Comparison of ENCODE assay signal across 8 mouse cellular contexts in the genomic region with DNA sequence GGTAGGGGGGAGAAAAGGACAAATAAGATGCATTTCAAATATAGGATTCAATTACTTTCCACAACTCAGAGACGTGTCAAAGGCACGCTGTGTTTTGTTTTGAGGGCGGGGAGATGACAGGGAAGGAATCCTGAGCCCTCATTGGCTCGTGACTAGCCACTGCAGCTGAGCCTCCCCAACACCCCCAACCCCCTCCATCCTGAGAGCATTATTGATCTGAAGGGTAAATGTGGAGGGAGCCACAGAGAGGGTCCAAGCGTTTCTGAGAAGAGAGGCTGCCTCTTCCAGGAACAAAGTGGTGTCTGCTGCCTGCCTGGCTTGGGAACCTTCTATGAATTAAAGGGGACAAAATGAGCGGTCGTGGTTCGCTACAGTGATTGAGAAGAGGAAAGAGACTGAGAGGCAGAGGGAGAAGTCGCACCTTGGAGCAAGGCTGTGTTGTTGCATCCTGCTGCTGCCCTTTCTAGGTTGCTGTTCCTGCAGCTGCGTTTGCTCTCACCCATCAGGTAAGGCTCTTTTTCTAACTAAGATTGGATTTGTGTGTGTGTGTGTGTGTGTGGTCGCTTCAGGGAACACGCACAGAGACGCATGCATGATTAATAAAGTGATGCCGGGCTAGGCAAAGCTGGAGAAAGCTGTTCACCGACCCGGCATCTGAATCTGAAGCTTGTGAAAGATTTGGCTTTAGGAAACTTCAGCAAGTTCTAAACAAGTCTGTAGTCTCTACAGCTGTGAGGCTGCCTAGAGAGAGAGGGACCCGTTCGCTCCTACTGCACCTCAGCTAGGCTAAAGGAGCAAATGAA. TPM values are rescaled to one million over a fixed set of nuclear protein-coding genes. Genes with fewer than 3 reads are reported as not detected.
A peak's percentile ranks its signal among the peaks of the same experiment; 100 is the strongest.
DNase-seq lines count a peak whose midpoint lies in the region; ATAC-seq lines count a peak whose summit lies in the region.

Gene Cdh12, plus strand, starts transcription at position 405 of the 803 bp plus-strand sequence.

- H3K9ac ChIP-seq in heart, embryonic 15.5 days = no peak within 1 kb of the TSS
- H3K9ac ChIP-seq in embryonic facial prominence, embryonic 15.5 days = no peak within 1 kb of the TSS
- peak within 1 kb of the TSS; percentile 40 for H3K9ac ChIP-seq in midbrain, embryonic 15.5 days

- intact Hi-C loops in heart, postnatal 14 days (cut with DNase I) = no loop called here

- no peaks in the 10 kb centered on the region for H3K36me3 ChIP-seq in heart, embryonic 15.5 days
- no peaks in the 10 kb centered on the region for H3K36me3 ChIP-seq in embryonic facial prominence, embryonic 15.5 days
- H3K36me3 ChIP-seq in midbrain, embryonic 15.5 days (replicated peaks) = no peaks in the 10 kb centered on the region

- H3K9me3 ChIP-seq in heart, embryonic 15.5 days (replicated peaks) = no peaks in the 10 kb centered on the region
- H3K9me3 ChIP-seq in embryonic facial prominence, embryonic 15.5 days (replicated peaks) = no peaks in the 10 kb centered on the region
- H3K9me3 ChIP-seq in midbrain, embryonic 15.5 days = no peaks in the 10 kb centered on the region

- H3K27ac ChIP-seq in heart, embryonic 15.5 days = no peak within 1 kb of the TSS
- no peak within 1 kb of the TSS for H3K27ac ChIP-seq in embryonic facial prominence, embryonic 15.5 days (replicated peaks)
- peak within 1 kb of the TSS; percentile 61 for H3K27ac ChIP-seq in midbrain, embryonic 15.5 days

- no peaks in the 10 kb centered on the region for H3K27me3 ChIP-seq in heart, embryonic 15.5 days
- H3K27me3 ChIP-seq in embryonic facial prominence, embryonic 15.5 days = no peaks in the 10 kb centered on the region
- no peaks in the 10 kb centered on the region for H3K27me3 ChIP-seq in midbrain, embryonic 15.5 days (replicated peaks)

- 0 out of 2 replicates have a peak, but pooled peaks cover 3% of the 10 kb centered on the region for H3K4me1 ChIP-seq in heart, embryonic 15.5 days (replicated peaks)
- no peaks in the 10 kb centered on the region for H3K4me1 ChIP-seq in embryonic facial prominence, embryonic 15.5 days
- no peaks in the 10 kb centered on the region for H3K4me1 ChIP-seq in midbrain, embryonic 15.5 days

- peak within 1 kb of the TSS; percentile 40 for H3K4me3 ChIP-seq in heart, embryonic 15.5 days
- peak within 1 kb of the TSS; percentile 37 for H3K4me3 ChIP-seq in embryonic facial prominence, embryonic 15.5 days (replicated peaks)
- H3K4me3 ChIP-seq in midbrain, embryonic 15.5 days = peak within 1 kb of the TSS; percentile 52

- no peak for DNase-seq in heart, postnatal 14 days
- DNase-seq in layer of hippocampus, adult 18-20 months (ENCODE audit: low spot score in 2 of 2) = peak; percentile 52 to 78
- DNase-seq in adrenal gland, adult 8-10 months = no peak
- DNase-seq in ovary, adult 18-20 months (ENCODE audit: low spot score) = no peak

- H3K4me2 ChIP-seq in heart, embryonic 15.5 days = peak within 1 kb of the TSS; percentile 72
- H3K4me2 ChIP-seq in embryonic facial prominence, embryonic 15.5 days (replicated peaks) = peak within 1 kb of the TSS; percentile 52
- H3K4me2 ChIP-seq in midbrain, embryonic 15.5 days = peak within 1 kb of the TSS; percentile 76

- ATAC-seq in heart, embryonic 15.5 days (replicated peaks; ENCODE audit: insufficient number of reproducible peaks, insufficient read depth, low FRiP score, low read depth) = no peak
- ATAC-seq in embryonic facial prominence, embryonic 15.5 days (ENCODE audit: insufficient number of reproducible peaks, low FRiP score, low TSS enrichment, low read depth) = no peak
- peak; percentile 93 for ATAC-seq in midbrain, embryonic 15.5 days (replicated peaks)
- ATAC-seq in activated CD4-positive, CD25-positive, alpha-beta regulatory T cell, adult 4 months = no peak

- WGBS in heart, embryonic 15.5 days = 15% methylated on average over 18 of the region's 18 CpGs
- WGBS in embryonic facial prominence, embryonic 15.5 days = 8% methylated on average over 18 of the region's 18 CpGs
- 6% methylated on average over 18 of the region's 18 CpGs for WGBS in midbrain, embryonic 15.5 days

RNA-seq across cellular contexts. Expression of gene Cdh12, which starts in this region (rescaled TPM):
- polyA plus RNA-seq in heart, embryonic 15.5 days (2015; fragmentation: Nextera tagmentation; extraction: Ambion mirVana) = 0.08 and 0.16 TPM in 2 replicates
- total RNA-seq in heart, postnatal 14 days (2021) = not detected
- 0.96 and 1.4 TPM in 2 replicates for polyA plus RNA-seq in embryonic facial prominence, embryonic 15.5 days (2015; fragmentation: Nextera tagmentation; extraction: Ambion mirVana)
- 10 to 100 TPM; 22.4 to 25.8 TPM for total RNA-seq in layer of hippocampus, adult 18-20 months (2021)
- 7.9 and 8.3 TPM in 2 replicates for polyA plus RNA-seq in midbrain, embryonic 15.5 days (2015; fragmentation: Nextera tagmentation; extraction: Ambion mirVana)
- total RNA-seq in adrenal gland, adult 8-10 months (2022) = under 1 TPM; 0.07 to 0.15 (median 0.09) TPM
- under 1 TPM in 1 of 2 experiments, not detected in 1; 0.13 TPM for polyA plus RNA-seq in activated CD4-positive, CD25-positive, alpha-beta regulatory T cell, adult 4 months (2017; shearing (Covaris generic))

Comparison
In these comparisons a context has a peak if more than half of its experiments do, and no peak if none do; other contexts are left out.
1. RNA of gene Cdh12 (total RNA-seq): 22.4 to 25.8 TPM in layer of hippocampus, adult 18-20 months; 0.07 to 0.15 TPM in adrenal gland, adult 8-10 months and not detected in heart, postnatal 14 days; every median in the first group is over 10 times any median in the second.
2. DNase-seq: peak in layer of hippocampus, adult 18-20 months (2 of 2); none in heart, postnatal 14 days (0 of 2), adrenal gland, adult 8-10 months (single experiment) and ovary, adult 18-20 months (single experiment).
3. Peak in every context shown above with its lines, with median percentiles within 50 percentile points of each other: H3K4me2 ChIP-seq and H3K4me3 ChIP-seq.